Mouse (Mus musculus): ENCODE results near the gene Mgea5. TPM values are rescaled to one million over a fixed set of nuclear protein-coding genes. Genes with fewer than 3 reads are reported as not detected.

The Mgea5 gene
- polyA plus RNA-seq, 1 experiment from 2014 or later = 88.0 TPM

DNA sequence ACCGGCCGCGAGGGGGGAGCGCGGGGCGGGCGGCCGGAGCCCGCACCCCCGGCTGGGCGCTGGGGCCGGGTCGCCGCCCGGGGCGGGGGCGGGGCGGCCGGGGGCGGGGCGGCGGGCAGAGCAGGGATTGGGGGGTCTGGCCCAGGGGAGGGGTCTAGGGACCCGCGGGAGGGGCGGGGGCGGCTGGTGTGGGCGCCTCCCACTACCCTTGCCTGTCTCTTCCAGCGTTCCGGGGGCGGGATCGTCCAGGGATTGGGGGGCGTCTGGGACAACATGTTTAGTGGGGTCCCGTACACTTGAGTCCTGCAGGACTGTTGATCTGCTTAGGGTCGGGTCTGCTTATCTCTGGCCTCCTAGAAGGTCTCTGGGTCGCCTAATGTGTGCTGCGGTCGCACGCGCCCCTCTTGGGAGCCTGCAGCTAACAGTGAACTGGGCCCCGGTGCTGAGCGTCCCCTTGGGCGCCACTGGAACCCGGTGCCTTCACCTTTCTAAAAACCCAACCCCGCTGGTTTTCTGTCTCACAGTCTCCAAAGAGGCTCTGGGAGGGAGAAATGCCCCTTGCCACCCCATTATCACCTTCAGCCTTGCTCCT is 40.6 kb downstream of the Mgea5 start:
- peaks cover 35% of the 10 kb centered on the region for H3K4me1 ChIP-seq (replicated peaks)
- H3K4me3 ChIP-seq = peak overlapping the region; percentile 35
- no peaks in the 10 kb centered on the region for H3K9me3 ChIP-seq
- H3K9ac ChIP-seq = 0 out of 2 replicates have a peak overlapping the region, but pooled peaks have one; percentile 46
- H3K27me3 ChIP-seq = peaks cover 95% of the 10 kb centered on the region
- peak overlapping the region; percentile 59 for H3K4me2 ChIP-seq
- no peak for ATAC-seq (ENCODE audit: low FRiP score)
- no peak overlapping the region for H3K27ac ChIP-seq
- H3K36me3 ChIP-seq = no peaks in the 10 kb centered on the region
- 5% methylated on average over 26 of the region's 44 CpGs for WGBS

DNA sequence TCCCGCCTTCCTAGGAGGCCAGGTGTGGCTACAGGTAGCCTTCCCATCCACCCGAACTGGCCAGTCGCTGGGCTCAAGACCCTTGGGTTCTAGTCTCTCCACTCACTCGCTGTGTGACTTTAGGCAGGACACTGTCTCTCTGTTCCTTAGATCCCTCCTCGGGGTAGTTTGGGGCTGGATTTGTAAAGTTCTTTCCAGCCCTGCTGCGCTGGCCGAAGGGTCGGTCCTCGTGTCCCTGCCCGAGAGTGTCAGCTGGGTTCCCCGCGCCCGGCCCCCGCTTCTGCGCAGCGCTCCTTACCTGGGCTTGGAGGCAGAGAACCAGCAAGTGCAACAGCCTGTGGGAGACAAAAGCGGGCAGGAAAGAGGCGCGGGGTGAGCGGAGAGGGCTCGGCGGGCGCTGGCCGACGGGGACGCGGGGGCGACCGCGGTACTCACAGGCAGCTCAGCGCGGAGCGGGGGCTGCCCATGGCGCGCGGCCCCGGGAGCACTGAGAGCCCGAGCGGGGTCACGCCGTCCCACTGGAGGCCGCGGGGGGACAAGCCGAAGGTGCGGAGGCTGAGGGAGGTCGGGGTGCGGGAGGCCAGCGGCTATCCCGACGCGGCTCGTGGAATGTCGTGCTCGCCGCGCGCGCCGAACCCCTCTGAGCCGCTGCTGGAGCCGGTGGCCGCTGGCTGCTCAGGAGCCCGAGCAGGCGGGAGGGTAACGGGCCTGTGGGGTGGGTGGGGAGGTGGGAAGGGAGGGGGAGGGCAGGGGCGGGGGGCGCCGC is 41.2 kb downstream of the Mgea5 start, which contains the start of gene Fgf8:
TSS of gene Fgf8 (minus strand) at position 698 of the 766 bp plus-strand sequence.
- ATAC-seq (ENCODE audit: low FRiP score) = no peak
- Histone ChIP-seq H3K36me3 (no peaks in the 10 kb centered on the region), H3K9ac (peak within 1 kb of the TSS; percentile 46; the same call in 1 of the 2 replicates), H3K9me3 (no peaks in the 10 kb centered on the region), H3K27ac (no peak within 1 kb of the TSS), H3K4me3 (peak within 1 kb of the TSS; percentile 35), H3K4me2 (peak within 1 kb of the TSS; percentile 59), H3K4me1 (replicated peaks) (peaks cover 37% of the 10 kb centered on the region), H3K27me3 (peaks cover 100% of the 10 kb centered on the region)
- 1% methylated on average over 36 of the region's 68 CpGs for WGBS

DNA sequence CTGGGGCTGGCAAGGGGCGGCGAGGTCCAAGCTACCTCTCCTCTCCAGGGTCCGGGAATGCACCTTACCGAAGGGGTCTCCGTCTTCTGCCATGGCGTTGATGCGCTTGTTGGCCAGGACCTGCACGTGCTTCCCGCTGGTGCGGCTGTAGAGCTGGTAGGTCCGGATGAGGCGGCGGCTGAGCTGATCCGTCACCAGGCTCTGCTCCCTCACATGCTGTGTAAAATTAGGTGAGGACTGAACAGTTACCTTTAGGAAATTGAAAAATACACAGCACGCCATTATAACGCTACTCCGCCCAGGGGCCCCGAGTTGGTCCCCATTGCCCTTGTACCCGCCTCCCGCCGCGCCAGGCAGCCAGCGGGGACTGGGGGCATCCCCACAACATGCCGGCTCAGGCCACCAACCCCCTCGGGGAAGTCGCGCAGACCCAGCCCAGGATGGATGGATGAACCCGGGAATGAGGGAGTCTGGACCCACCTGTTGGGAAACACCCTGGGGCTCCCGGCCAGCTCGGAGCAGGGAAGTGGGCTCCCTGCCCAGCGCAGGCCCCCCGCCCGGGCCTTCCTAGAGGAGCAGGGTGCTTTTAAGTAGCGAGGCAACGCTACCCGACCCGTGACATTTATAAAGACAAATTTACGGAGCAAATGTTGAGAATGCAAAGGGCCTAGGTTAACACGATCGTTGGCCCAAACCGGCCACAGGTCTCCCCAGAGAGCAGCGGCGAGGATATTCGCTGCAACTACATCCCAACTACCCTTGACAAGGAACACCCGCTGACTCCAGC is 42.0 kb downstream of the Mgea5 start:
- Histone ChIP-seq H3K27me3 (peaks cover 100% of the 10 kb centered on the region), H3K4me3 (peak overlapping the region; percentile 35; the same call in 1 of the 2 replicates), H3K4me2 (no peak overlapping the region), H3K9ac (no peak overlapping the region), H3K36me3 (no peaks in the 10 kb centered on the region), H3K9me3 (no peaks in the 10 kb centered on the region), H3K4me1 (replicated peaks) (peaks cover 42% of the 10 kb centered on the region), H3K27ac (no peak overlapping the region)
- under 1% methylated on average over 45 of the region's 45 CpGs for WGBS
- no peak for ATAC-seq (ENCODE audit: low FRiP score)

DNA sequence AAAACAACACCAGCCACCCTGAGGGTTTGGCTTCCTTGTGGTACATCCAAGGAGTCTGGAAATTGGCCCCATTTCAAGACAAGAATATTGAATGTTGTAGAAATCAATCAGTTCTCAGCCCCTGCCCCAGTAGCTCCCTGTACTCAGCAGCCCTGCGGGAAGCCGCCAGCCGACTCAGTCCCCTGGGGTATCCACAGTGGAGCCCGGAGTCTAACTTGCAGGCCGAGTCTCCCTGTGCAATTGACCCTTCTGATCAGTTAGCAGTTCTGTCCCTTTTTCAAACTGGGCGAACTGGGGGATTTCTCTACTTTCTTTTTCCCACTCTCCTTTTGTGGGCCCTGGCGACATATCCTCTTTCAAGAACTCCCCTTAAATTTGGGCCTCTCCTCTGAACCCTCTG is 42.8 kb downstream of the Mgea5 start:
- Histone ChIP-seq H3K27me3 (peaks cover 100% of the 10 kb centered on the region), H3K9me3 (no peaks in the 10 kb centered on the region), H3K4me3 (no peak overlapping the region), H3K27ac (no peak overlapping the region), H3K36me3 (no peaks in the 10 kb centered on the region), H3K9ac (no peak overlapping the region), H3K4me2 (no peak overlapping the region), H3K4me1 (replicated peaks) (peaks cover 40% of the 10 kb centered on the region)
- 2% methylated on average over 7 of the region's 7 CpGs for WGBS
- ATAC-seq (ENCODE audit: low FRiP score) = no peak

DNA sequence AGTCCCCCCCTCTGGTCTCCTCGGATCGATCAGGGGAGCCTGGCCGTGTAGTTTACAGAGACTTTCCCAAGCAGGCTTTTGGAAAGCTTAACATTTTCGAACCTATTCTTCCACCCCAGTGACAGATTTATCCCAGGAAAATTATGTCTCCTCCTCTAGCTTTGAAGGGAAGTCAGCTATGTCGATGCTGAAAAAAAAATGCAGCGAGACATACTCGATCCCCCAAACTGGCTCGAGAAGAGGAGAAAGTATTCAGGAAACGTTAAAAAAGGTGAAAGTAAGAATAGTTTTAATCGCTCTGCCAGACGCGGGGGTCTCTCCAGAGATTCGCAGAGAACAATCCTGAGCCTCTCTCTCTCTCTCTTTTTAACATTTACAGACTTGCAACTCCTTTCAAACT is 43.4 kb downstream of the Mgea5 start:
- ATAC-seq (ENCODE audit: low FRiP score) = no peak
- WGBS = 2% methylated on average over 13 of the region's 13 CpGs
- no peaks in the 10 kb centered on the region for H3K36me3 ChIP-seq

DNA sequence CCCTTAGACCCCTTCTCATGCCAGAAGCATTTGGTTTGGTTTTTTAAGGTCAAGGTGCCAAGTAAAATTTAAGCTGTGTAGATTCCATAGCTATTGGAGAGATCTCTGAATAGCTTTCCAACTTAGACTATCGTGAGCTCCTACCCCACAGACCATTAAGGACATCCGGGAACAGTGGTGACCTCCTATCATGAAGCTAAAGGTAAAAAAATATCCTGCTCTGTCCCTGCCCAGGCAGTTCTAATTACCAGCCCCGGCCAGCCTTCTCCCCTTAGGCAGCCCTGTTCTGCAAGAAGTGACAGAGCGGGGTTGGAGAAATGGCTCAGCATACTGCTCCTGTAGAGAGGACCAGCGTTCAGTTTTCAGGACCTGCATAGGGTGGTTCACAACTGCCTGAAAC is 45.1 kb downstream of the Mgea5 start:
- no peak overlapping the region for H3K4me3 ChIP-seq
- no peak overlapping the region for H3K4me2 ChIP-seq
- no peaks in the 10 kb centered on the region for H3K36me3 ChIP-seq
- 71% methylated on average over 5 of the region's 5 CpGs for WGBS
- H3K4me1 ChIP-seq (replicated peaks) = peaks cover 39% of the 10 kb centered on the region
- no peaks in the 10 kb centered on the region for H3K9me3 ChIP-seq
- H3K27me3 ChIP-seq = peaks cover 100% of the 10 kb centered on the region
- no peak overlapping the region for H3K27ac ChIP-seq
- no peak overlapping the region for H3K9ac ChIP-seq
- ATAC-seq (ENCODE audit: low FRiP score) = no peak

More for the DNA sequence above, 43.4 kb downstream of the Mgea5 start:
- peaks cover 36% of the 10 kb centered on the region for H3K4me1 ChIP-seq (replicated peaks)
- H3K27me3 ChIP-seq = peaks cover 100% of the 10 kb centered on the region
- no peak overlapping the region for H3K4me2 ChIP-seq
- H3K9ac ChIP-seq = no peak overlapping the region
- no peaks in the 10 kb centered on the region for H3K9me3 ChIP-seq
- no peak overlapping the region for H3K4me3 ChIP-seq
- no peak overlapping the region for H3K27ac ChIP-seq

DNA sequence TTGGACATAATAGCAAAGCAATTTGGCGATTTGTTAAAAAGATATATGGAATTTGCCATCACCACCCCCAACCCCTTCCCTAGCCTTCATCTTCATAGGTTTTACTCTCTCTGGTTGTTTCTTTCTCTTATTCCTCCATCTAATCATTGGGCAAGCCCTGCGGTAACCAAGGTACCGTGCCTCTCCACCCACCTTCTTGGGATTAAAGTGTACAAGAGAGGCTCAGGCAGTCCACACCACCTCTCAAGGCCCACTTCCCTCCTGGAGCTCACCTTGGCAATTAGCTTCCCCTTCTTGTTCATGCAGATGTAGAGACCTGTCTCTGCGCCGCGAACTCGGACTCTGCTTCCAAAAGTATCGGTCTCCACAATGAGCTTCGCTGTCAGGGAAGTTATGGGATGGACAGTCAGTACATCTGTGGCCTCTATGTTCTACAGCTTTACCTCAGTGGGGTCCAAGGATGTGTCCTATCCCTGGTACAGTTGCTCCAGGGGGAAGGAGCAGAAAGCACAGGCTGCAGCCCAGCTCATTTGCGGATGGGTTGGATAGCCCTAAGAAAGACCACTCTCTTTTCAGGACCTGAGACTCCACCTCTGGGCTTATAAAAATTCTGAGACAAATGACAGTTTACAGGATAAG is 45.7 kb downstream of the Mgea5 start:
- H3K4me3 ChIP-seq = no peak overlapping the region
- peaks cover 100% of the 10 kb centered on the region for H3K27me3 ChIP-seq
- H3K9me3 ChIP-seq = no peaks in the 10 kb centered on the region
- ATAC-seq (ENCODE audit: low FRiP score) = no peak
- H3K36me3 ChIP-seq = no peaks in the 10 kb centered on the region
- WGBS = 56% methylated on average over 10 of the region's 10 CpGs
- H3K9ac ChIP-seq = no peak overlapping the region
- H3K27ac ChIP-seq = no peak overlapping the region
- peaks cover 36% of the 10 kb centered on the region for H3K4me1 ChIP-seq (replicated peaks)
- H3K4me2 ChIP-seq = no peak overlapping the region

DNA sequence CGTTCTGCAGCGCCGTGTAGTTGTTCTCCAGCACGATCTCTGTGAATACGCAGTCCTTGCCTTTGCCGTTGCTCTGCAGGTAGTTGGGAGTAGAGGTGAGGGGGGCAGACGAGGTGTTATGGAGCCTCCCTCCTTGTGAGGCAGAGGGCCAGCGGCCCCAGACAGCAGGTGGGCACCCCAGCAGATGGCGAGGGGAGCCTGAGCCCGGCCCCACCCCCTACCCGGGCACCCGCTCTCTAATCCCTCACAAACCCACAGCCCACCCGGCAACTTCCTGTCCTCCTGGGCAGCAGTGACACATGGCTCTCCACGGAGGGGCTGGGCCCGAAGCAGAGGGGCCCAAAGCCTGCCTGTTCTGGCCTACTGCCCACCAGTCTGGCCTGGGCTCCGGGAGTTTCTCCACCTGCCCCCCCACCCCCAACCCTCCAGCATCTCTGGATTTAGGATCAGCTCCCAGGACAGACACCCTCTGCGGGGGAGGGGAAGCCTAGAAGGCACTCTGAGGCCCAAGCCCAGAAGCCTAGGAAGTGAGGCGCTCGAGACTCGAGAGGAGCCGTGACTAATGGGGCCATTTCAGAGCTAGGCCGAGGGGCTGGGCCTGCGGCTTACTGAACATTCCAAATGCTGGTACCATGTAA is 46.3 kb downstream of the Mgea5 start:
- H3K4me2 ChIP-seq = peak overlapping the region; percentile 49
- H3K9me3 ChIP-seq = no peaks in the 10 kb centered on the region
- peak overlapping the region; percentile 7; the same call in 1 of the 2 replicates for H3K9ac ChIP-seq
- H3K27ac ChIP-seq = no peak overlapping the region
- peak overlapping the region; percentile 28 for H3K4me3 ChIP-seq
- WGBS = 5% methylated on average over 22 of the region's 23 CpGs
- ATAC-seq (ENCODE audit: low FRiP score) = peak; percentile 38
- peaks cover 30% of the 10 kb centered on the region for H3K4me1 ChIP-seq (replicated peaks)
- H3K27me3 ChIP-seq = peaks cover 100% of the 10 kb centered on the region
- H3K36me3 ChIP-seq = no peaks in the 10 kb centered on the region

DNA sequence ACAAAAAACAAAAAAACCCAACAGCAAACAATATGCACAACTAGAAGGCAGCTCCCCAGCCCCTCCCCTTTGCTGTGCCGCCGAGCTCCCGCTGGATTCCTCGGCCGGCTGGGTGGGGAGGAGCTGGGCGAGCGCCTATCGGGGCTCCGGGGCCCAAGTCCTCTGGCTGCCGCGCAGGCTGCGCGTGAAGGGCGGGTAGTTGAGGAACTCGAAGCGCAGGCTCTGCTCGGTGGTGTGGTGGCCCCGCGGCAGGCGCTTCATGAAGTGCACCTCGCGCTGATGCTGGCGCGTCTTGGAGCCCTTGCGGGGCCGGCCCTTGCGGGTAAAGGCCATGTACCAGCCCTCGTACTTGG is 46.8 kb downstream of the Mgea5 start:
- under 1% methylated on average over 28 of the region's 28 CpGs for WGBS
- Histone ChIP-seq H3K9ac (peak overlapping the region; percentile 7; the same call in 1 of the 2 replicates), H3K4me3 (peak overlapping the region; percentile 28), H3K4me1 (replicated peaks) (peaks cover 26% of the 10 kb centered on the region), H3K36me3 (no peaks in the 10 kb centered on the region), H3K4me2 (peak overlapping the region; percentile 49), H3K9me3 (no peaks in the 10 kb centered on the region), H3K27me3 (peaks cover 100% of the 10 kb centered on the region), H3K27ac (no peak overlapping the region)
- ATAC-seq (ENCODE audit: low FRiP score) = 0 out of 2 replicates have a peak, but pooled peaks have one; percentile 17

DNA sequence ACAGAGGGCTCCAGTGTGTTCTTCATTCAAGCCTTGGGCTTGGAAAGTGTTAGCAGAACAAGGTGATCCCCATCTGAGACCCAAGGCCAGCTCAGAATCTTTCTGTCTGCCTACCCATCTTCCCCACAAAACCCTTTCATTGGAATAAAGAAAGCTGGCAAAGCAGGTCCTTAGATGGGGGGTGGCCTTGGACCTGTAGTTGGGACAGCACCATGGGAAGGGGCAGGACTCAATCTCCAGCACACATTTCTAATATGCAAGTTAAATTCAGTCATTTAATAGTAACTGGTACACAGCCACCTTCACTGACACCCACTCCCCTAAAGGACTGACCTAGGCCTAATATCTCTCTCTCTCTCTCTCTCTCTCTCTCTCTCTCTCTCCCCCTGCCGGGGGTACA is 47.4 kb downstream of the Mgea5 start:
- Histone ChIP-seq H3K4me1 (replicated peaks) (peaks cover 21% of the 10 kb centered on the region), H3K4me2 (no peak overlapping the region; the same call in 1 of the 2 replicates), H3K36me3 (no peaks in the 10 kb centered on the region), H3K27me3 (peaks cover 100% of the 10 kb centered on the region), H3K27ac (no peak overlapping the region), H3K4me3 (no peak overlapping the region), H3K9ac (no peak overlapping the region), H3K9me3 (no peaks in the 10 kb centered on the region)
- 56% methylated on average over 1 of the region's 1 CpGs for WGBS
- ATAC-seq (ENCODE audit: low FRiP score) = no peak

DNA sequence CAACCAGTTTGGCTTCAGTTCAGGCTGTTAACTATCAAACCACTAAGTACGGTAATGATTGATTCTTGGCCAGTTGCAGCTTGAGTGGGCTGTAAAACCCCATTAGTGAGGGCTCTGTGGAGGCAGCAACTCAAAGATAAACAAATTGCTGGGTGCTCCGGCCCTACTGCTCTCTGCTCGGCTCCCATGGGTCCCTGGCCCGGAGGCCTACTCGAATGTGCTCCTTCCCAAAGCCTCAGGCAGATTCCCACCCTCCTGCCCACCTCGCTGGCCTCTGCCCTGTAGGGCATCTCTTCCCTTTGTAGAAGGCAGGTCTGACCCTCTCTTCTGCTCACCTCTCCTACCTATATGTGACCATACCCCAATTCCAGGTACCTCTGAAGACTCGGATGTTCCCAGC is 48.9 kb downstream of the Mgea5 start:
- Histone ChIP-seq H3K36me3 (no peaks in the 10 kb centered on the region), H3K4me1 (replicated peaks) (peaks cover 22% of the 10 kb centered on the region), H3K9me3 (no peaks in the 10 kb centered on the region), H3K27ac (no peak overlapping the region), H3K4me2 (no peak overlapping the region), H3K9ac (no peak overlapping the region), H3K27me3 (peaks cover 100% of the 10 kb centered on the region), H3K4me3 (no peak overlapping the region)
- 27% methylated on average over 7 of the region's 7 CpGs for WGBS
- ATAC-seq (ENCODE audit: low FRiP score) = no peak
